Mouse (Mus musculus): Measurements from ENCODE around the gene Ppef1. TPM values are rescaled to one million over a fixed set of nuclear protein-coding genes. Genes with fewer than 3 reads are reported as not detected.

Ppef1 gene
- total and polyA plus RNA-seq, 3 experiments = 0.06 TPM; not detected in 2

DNA sequence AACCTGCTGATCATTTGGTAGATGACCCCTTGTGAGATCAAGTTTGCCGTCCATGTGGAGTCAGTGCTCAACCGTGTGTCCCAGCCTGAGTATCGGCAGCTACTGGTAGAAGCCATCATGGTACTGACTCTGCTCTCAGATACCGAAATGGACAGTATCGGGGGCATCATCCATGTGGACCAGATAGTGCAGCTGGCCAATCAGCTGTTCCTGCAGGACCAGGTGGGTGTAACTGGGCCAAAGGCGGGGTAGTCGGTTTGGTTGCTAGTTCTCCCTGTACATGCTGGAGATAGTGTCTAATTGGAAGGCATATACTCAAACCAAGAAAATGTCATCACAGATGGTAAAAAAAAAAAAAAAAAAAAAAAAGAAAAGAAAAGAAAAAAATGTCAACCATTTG lies 145.4 kb downstream of the Ppef1 start:
- Histone ChIP-seq H3K36me3 (ENCODE audit: control insufficient read depth, insufficient read depth, low read length) (peaks cover 2% of the 10 kb centered on the region; the same call in 1 of the 2 replicates), H3K9ac (ENCODE audit: low read depth, low read length) (no peak overlapping the region), H3K27me3 (ENCODE audit: control insufficient read depth, insufficient read depth, low read length) (no peaks in the 10 kb centered on the region), H3K79me2 (replicated peaks; ENCODE audit: control insufficient read depth, insufficient read depth, low read length) (no peaks in the 10 kb centered on the region), H3K4me1 (ENCODE audit: control insufficient read depth, insufficient read depth, low read length) (peaks cover 2% of the 10 kb centered on the region), H3K4me3 (no peak overlapping the region), H3K27ac (no peak overlapping the region)
- intact Hi-C loops (cut with DNase I) = no loop called here
- WGBS = 94% methylated on average over 7 of the region's 7 CpGs
- no peak for DNase-seq
- no peak for TF ChIP-seq POLR2A (IDR thresholded peaks at IDR 0.05; ENCODE audit: insufficient read depth, low read depth, low read length)
- no peak for TF ChIP-seq EP300 (IDR thresholded peaks at IDR 0.05; ENCODE audit: insufficient read depth, low read depth, low read length)
- no peak for TF ChIP-seq CTCF (IDR thresholded peaks at IDR 0.05)

DNA sequence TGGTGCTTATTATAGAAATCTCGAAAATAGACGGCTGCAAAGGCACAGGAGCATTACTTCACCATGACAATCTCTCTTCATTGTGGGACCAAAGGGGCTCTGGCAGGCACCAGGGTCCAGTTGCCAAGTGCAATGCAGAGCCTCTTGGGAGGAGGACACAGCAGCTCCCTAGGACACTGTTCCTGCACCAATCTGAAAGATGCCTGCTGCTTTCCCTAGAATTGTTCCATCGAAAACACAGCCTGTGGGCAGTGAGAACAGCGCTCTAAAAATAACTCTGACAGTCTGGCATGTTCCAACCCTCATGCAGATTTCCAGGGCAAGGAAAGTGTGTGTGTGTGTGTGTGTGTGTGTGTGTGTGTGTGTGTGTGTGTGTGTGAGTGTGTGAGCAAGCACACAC lies 147.0 kb downstream of the Ppef1 start:
- Histone ChIP-seq H3K4me3 (no peak overlapping the region), H3K9ac (ENCODE audit: low read depth, low read length) (no peak overlapping the region), H3K27ac (peak overlapping the region; percentile 41), H3K36me3 (ENCODE audit: control insufficient read depth, insufficient read depth, low read length) (peaks cover 2% of the 10 kb centered on the region; the same call in 1 of the 2 replicates), H3K27me3 (ENCODE audit: control insufficient read depth, insufficient read depth, low read length) (no peaks in the 10 kb centered on the region), H3K4me1 (ENCODE audit: control insufficient read depth, insufficient read depth, low read length) (peaks cover 2% of the 10 kb centered on the region), H3K79me2 (replicated peaks; ENCODE audit: control insufficient read depth, insufficient read depth, low read length) (no peaks in the 10 kb centered on the region)
- DNase-seq = peak in 1 of 2 experiments; percentile 28
- intact Hi-C loops (cut with DNase I) = loop anchor here (10.0 kb wide), 1 partner anchor 176 kb away; the partner anchor contains the start of gene Rs1
- WGBS = 67% methylated on average over 4 of the region's 4 CpGs
- TF ChIP-seq CTCF (IDR thresholded peaks at IDR 0.05) (no peak), POLR2A (IDR thresholded peaks at IDR 0.05; ENCODE audit: insufficient read depth, low read depth, low read length) (no peak), EP300 (IDR thresholded peaks at IDR 0.05; ENCODE audit: insufficient read depth, low read depth, low read length) (no peak)

DNA sequence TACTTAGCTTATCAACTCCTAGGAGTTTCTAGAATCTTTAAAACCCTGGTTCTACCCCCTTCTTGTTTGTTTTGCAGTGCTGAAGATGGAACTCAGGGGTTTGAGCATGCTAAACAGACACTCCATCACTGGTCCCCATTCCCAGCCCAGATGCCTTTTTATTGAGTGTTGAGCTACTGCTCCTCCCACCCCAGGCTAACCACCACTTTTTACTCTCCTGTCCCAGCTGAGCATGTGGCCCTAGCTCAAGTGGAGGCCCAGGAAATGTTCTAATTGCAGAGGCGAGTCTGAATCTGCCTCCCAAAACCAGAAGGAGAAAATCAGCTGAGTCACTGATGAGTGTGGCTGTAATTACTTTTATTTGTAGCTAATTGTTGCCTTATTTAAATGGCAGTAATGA lies 150.5 kb downstream of the Ppef1 start:
- no peaks in the 10 kb centered on the region for H3K27me3 ChIP-seq (ENCODE audit: control insufficient read depth, insufficient read depth, low read length)
- no peak overlapping the region for H3K27ac ChIP-seq
- no peaks in the 10 kb centered on the region; the same call in none of the 2 replicates for H3K4me1 ChIP-seq (ENCODE audit: control insufficient read depth, insufficient read depth, low read length)
- H3K4me3 ChIP-seq = no peak overlapping the region
- H3K79me2 ChIP-seq (replicated peaks; ENCODE audit: control insufficient read depth, insufficient read depth, low read length) = no peaks in the 10 kb centered on the region
- no peak for DNase-seq
- TF ChIP-seq POLR2A (IDR thresholded peaks at IDR 0.05; ENCODE audit: insufficient read depth, low read depth, low read length) = no peak
- no peak for TF ChIP-seq CTCF (IDR thresholded peaks at IDR 0.05)
- no peak for TF ChIP-seq EP300 (IDR thresholded peaks at IDR 0.05; ENCODE audit: insufficient read depth, low read depth, low read length)
- 43% methylated on average over 1 of the region's 1 CpGs for WGBS
- intact Hi-C loops (cut with DNase I) = loop anchor here (10.0 kb wide), 1 partner anchor 180 kb away; the partner anchor contains the start of gene Rs1
- H3K36me3 ChIP-seq (ENCODE audit: control insufficient read depth, insufficient read depth, low read length) = peaks cover 2% of the 10 kb centered on the region; the same call in 1 of the 2 replicates
- no peak overlapping the region for H3K9ac ChIP-seq (ENCODE audit: low read depth, low read length)

DNA sequence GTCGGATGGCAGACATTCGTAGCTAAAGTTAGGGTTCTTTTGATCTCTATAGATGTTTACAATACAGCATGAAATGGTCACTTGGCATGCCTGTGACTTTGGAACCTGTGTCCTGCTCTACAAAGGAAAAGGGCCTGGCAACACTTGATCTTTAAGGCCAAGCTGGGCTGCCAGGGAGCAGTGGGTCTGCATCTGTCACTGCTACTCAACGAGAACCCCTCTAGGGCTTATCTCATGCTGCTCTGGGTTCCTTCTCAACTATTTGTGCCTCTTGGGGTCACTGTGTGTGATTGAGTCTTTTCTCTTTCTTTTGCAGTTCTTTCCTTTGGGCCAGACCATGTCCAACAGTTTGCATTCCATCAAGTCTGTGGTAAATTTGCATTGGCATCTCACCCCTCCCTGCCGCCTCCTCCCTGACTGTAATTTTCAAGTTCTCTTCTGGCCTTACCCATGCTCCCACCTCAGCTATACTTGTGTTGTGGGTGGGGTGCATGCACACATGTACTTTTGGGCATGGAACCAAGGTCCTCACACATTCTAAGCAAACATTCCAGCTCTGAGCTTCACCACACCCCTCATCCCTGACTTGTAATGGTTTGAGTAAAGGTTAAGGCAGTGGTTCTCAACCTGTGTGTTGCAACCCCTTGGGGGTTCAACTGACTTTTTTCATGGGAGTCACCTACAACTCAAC lies 151.3 kb downstream of the Ppef1 start:
- Histone ChIP-seq H3K9ac (ENCODE audit: low read depth, low read length) (no peak overlapping the region), H3K4me1 (ENCODE audit: control insufficient read depth, insufficient read depth, low read length) (no peaks in the 10 kb centered on the region; the same call in none of the 2 replicates), H3K27ac (no peak overlapping the region), H3K79me2 (replicated peaks; ENCODE audit: control insufficient read depth, insufficient read depth, low read length) (no peaks in the 10 kb centered on the region), H3K4me3 (no peak overlapping the region), H3K36me3 (ENCODE audit: control insufficient read depth, insufficient read depth, low read length) (peaks cover 2% of the 10 kb centered on the region; the same call in 1 of the 2 replicates), H3K27me3 (ENCODE audit: control insufficient read depth, insufficient read depth, low read length) (no peaks in the 10 kb centered on the region)
- no peak for TF ChIP-seq EP300 (IDR thresholded peaks at IDR 0.05; ENCODE audit: insufficient read depth, low read depth, low read length)
- no peak for TF ChIP-seq POLR2A (IDR thresholded peaks at IDR 0.05; ENCODE audit: insufficient read depth, low read depth, low read length)
- TF ChIP-seq CTCF (IDR thresholded peaks at IDR 0.05) = no peak
- 80% methylated on average over 4 of the region's 4 CpGs for WGBS
- no peak for DNase-seq
- intact Hi-C loops (cut with DNase I) = loop anchor here (5.0 to 10.0 kb wide), 2 partner anchors 181 to 448 kb away; partner anchors contain the start of gene Rs1

DNA sequence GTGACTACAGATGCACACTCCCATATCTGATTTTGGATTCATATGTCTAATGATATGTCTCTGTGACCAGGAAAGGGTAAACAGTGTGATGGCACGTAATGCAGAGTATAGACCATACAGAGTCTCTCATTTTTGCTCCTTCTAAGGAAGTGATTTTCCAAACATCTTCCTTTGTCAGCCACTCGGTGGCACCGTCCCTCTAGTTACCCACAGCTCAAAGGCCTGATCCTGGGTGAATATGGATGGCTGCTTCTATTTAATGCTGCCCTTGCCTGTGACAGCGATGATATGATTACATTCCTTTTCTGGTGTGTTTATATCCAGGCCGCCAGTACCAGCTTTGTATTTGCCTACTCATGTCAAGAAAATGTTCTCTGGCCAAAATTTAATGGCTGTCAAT lies 152.0 kb downstream of the Ppef1 start:
- no peak for DNase-seq
- 62% methylated on average over 5 of the region's 5 CpGs for WGBS
- intact Hi-C loops (cut with DNase I) = loop anchor here (5.0 to 10.0 kb wide), 2 partner anchors 181 to 449 kb away; partner anchors contain the start of gene Rs1

More for the DNA sequence above, 152.0 kb downstream of the Ppef1 start:
- H3K9ac ChIP-seq (ENCODE audit: low read depth, low read length) = no peak overlapping the region
- no peak overlapping the region for H3K4me3 ChIP-seq
- no peaks in the 10 kb centered on the region for H3K79me2 ChIP-seq (replicated peaks; ENCODE audit: control insufficient read depth, insufficient read depth, low read length)
- TF ChIP-seq CTCF (IDR thresholded peaks at IDR 0.05) (peak; percentile 60), POLR2A (IDR thresholded peaks at IDR 0.05; ENCODE audit: insufficient read depth, low read depth, low read length) (no peak)
- H3K27ac ChIP-seq = no peak overlapping the region
- H3K4me1 ChIP-seq (ENCODE audit: control insufficient read depth, insufficient read depth, low read length) = no peaks in the 10 kb centered on the region
- no peaks in the 10 kb centered on the region for H3K27me3 ChIP-seq (ENCODE audit: control insufficient read depth, insufficient read depth, low read length)
- H3K36me3 ChIP-seq (ENCODE audit: control insufficient read depth, insufficient read depth, low read length) = no peaks in the 10 kb centered on the region

Other genes starting within 250 kb of the Ppef1 start
- gene Phka2, start 233.6 kb downstream of the Ppef1 start, total RNA-seq (2021) = 10 to 100 TPM in 1 of 2 experiments, 1 to 10 TPM in 1; 7.2 to 12.8 TPM
- gene Phka2, start 233.6 kb downstream of the Ppef1 start, polyA plus RNA-seq (2012; rRNA removed) = 12.9 and 18.2 TPM in 2 replicates
- gene Rs1, start 32.2 kb upstream of the Ppef1 start, total RNA-seq (2021) = under 1 TPM; 0.10 to 0.23 TPM
- gene Rs1, start 32.2 kb upstream of the Ppef1 start, polyA plus RNA-seq (2012; rRNA removed) = 0.12 and 0.15 TPM in 2 replicates
- gene Gja6, start 171.3 kb upstream of the Ppef1 start, total RNA-seq (2021) = under 1 TPM; 0.16 to 0.20 TPM
- gene Gja6, start 171.3 kb upstream of the Ppef1 start, polyA plus RNA-seq (2012; rRNA removed) = 0.09 TPM in 1 of 2 replicates, not detected in the other